Mouse (Mus musculus): ENCODE data around the gene Gpx3. TPM values are rescaled to one million over a fixed set of nuclear protein-coding genes. Genes with fewer than 3 reads are reported as not detected.

Gene Gpx3
- polyA plus RNA-seq (2014; fragmentation: Illumina TruSeq; extraction: RNeasy Lipid Tissue Mini Kit (QIAGEN cat#74804); ENCODE audit: insufficient read depth, low read depth, low replicate concordance) = 1,138 TPM

GRCm38 (mm10) chr11:54902333-54903323 lies at the start of gene Gpx3:
Gene Gpx3 (plus strand): TSS chr11:54902453.

GRCm38 (mm10) chr11:54860256-54861038 lies 41.8 kb upstream of the Gpx3 start, which contains the start of gene Lyrm7:
Gene Lyrm7 (minus strand): TSS chr11:54860916.

GRCm38 (mm10) chr11:54866119-54867048 lies 35.9 kb upstream of the Gpx3 start, which contains the start of gene Hint1:
Gene Hint1 (plus strand): TSS chr11:54866383.

Other genes with a start within 250 kb of the Gpx3 start
- gene Cdc42se2, start 114.8 kb upstream of the Gpx3 start, polyA plus RNA-seq (2014; fragmentation: Illumina TruSeq; extraction: RNeasy Lipid Tissue Mini Kit (QIAGEN cat#74804); ENCODE audit: insufficient read depth, low read depth, low replicate concordance) = 52.5 TPM
- 2.3 TPM for gene Lyrm7, start 41.5 kb upstream of the Gpx3 start, polyA plus RNA-seq (2014; fragmentation: Illumina TruSeq; extraction: RNeasy Lipid Tissue Mini Kit (QIAGEN cat#74804); ENCODE audit: insufficient read depth, low read depth, low replicate concordance)
- 410 TPM for gene Hint1, start 36.1 kb upstream of the Gpx3 start, polyA plus RNA-seq (2014; fragmentation: Illumina TruSeq; extraction: RNeasy Lipid Tissue Mini Kit (QIAGEN cat#74804); ENCODE audit: insufficient read depth, low read depth, low replicate concordance)
- 16.4 TPM for gene Tnip1, start 60.5 kb downstream of the Gpx3 start, polyA plus RNA-seq (2014; fragmentation: Illumina TruSeq; extraction: RNeasy Lipid Tissue Mini Kit (QIAGEN cat#74804); ENCODE audit: insufficient read depth, low read depth, low replicate concordance)
- 136 TPM for gene Anxa6, start 131.0 kb downstream of the Gpx3 start, polyA plus RNA-seq (2014; fragmentation: Illumina TruSeq; extraction: RNeasy Lipid Tissue Mini Kit (QIAGEN cat#74804); ENCODE audit: insufficient read depth, low read depth, low replicate concordance)
- gene Ccdc69, start 175.7 kb downstream of the Gpx3 start, polyA plus RNA-seq (2014; fragmentation: Illumina TruSeq; extraction: RNeasy Lipid Tissue Mini Kit (QIAGEN cat#74804); ENCODE audit: insufficient read depth, low read depth, low replicate concordance) = 6.1 TPM
- gene Gm2a, start 195.7 kb downstream of the Gpx3 start, polyA plus RNA-seq (2014; fragmentation: Illumina TruSeq; extraction: RNeasy Lipid Tissue Mini Kit (QIAGEN cat#74804); ENCODE audit: insufficient read depth, low read depth, low replicate concordance) = 32.8 TPM
- 0.13 TPM for gene Slc36a3, start 249.3 kb downstream of the Gpx3 start, polyA plus RNA-seq (2014; fragmentation: Illumina TruSeq; extraction: RNeasy Lipid Tissue Mini Kit (QIAGEN cat#74804); ENCODE audit: insufficient read depth, low read depth, low replicate concordance)

All from lung, adult 10 weeks (tissue).